Mouse (Mus musculus) 3T3-L1 (cell line): ENCODE results near the gene Upk1b.

Source experiments
- DNase-seq: peaks from one replicate; pipeline ENCODE4 v3.0.0-alpha.2; 2015; ENCODE audit warnings: low read depth, low spot score

Upk1b gene

DNA sequence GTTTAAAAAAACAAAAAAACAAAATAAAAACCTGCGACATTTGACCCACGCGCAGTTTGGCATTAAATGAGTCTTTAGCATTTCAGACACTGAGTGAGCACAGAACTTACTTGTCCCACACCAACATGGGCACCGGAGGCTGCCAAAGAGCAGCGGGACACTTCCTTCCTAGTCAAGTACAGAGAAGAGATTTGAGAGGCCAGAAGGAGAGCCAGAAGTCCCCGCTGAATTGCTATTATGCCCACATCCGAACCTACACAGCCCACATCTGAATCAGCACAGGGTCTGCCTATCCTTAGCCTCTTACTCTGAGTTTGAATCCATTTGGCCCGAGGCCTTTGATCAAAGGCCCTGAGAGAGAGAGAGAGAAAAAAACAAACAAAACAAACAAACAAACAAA, 75.9 kb downstream of the Upk1b start:
- DNase-seq = no peak
